Mouse (Mus musculus): ENCODE data around the gene Gm6096. TPM values are rescaled to one million over a fixed set of nuclear protein-coding genes. Genes with fewer than 3 reads are reported as not detected.
"Not testable (repeated sequence)": the region's sequence is repeated elsewhere in the genome, so short reads cannot be mapped to it uniquely, and the experiment has no call there.

Gm6096 gene
- 0.13 TPM for polyA plus RNA-seq (2012; fragmentation: generic; extraction: Trizol)

GRCm38 (mm10) chr7:34250738-34251137 is at the start of gene Gm6096:
TSS of gene Gm6096 (plus strand) at chr7:34251038.
- Histone ChIP-seq H3K79me2 (ENCODE audit: control insufficient read depth, insufficient read depth) (no peaks in the 10 kb centered on the region), H3K36me3 (ENCODE audit: control insufficient read depth, insufficient read depth) (peaks cover 48% of the 10 kb centered on the region), H3K4me2 (ENCODE audit: low read depth) (no peak within 1 kb of the TSS), H3K27me3 (ENCODE audit: control insufficient read depth, insufficient read depth, insufficient read length) (no peaks in the 10 kb centered on the region), H3ac (ENCODE audit: control insufficient read depth, insufficient read length) (no peak within 1 kb of the TSS), H3K4me3 (no peak within 1 kb of the TSS)
- TF ChIP-seq MYOG (IDR thresholded peaks at IDR 0.05; ENCODE audit: control insufficient read depth in 1 of 3, insufficient read depth in 1 of 3, insufficient read length in 2 of 3, low read depth in 2 of 3) (no peak), POLR2AphosphoS2 (IDR thresholded peaks at IDR 0.05; ENCODE audit: insufficient read length, low read depth) (no peak), USF1 (IDR thresholded peaks at IDR 0.05; ENCODE audit: low read depth) (no peak), POLR2A (IDR thresholded peaks at IDR 0.05; ENCODE audit: insufficient read length, low read depth) (no peak), TCF3 (IDR thresholded peaks at IDR 0.05; ENCODE audit: insufficient read length, low read depth) (no peak), MAX (IDR thresholded peaks at IDR 0.05; ENCODE audit: low read depth) (no peak), MYOD1 (IDR thresholded peaks at IDR 0.05; ENCODE audit: control insufficient read depth in 1 of 3, insufficient read length in 2 of 3, low read depth in 2 of 3) (no peak)

- not testable (repeated sequence) for H3K27me3 ChIP-seq (ENCODE audit: control insufficient read depth, insufficient read depth, insufficient read length)
Observed at GRCm38 (mm10) chr7:34202147-34202546, 48.7 kb upstream of the Gm6096 start.

GRCm38 (mm10) chr7:34206331-34206730 is 44.5 kb upstream of the Gm6096 start:
- H3K79me2 ChIP-seq (ENCODE audit: control insufficient read depth, insufficient read depth), result no peaks in the 10 kb centered on the region
- H3K36me3 ChIP-seq (ENCODE audit: control insufficient read depth, insufficient read depth), result peaks cover 71% of the 10 kb centered on the region
- H3K4me2 ChIP-seq (ENCODE audit: low read depth), result no peak overlapping the region
- no peak for TF ChIP-seq POLR2A (IDR thresholded peaks at IDR 0.05; ENCODE audit: insufficient read length, low read depth)
- no peak for TF ChIP-seq MYOG (IDR thresholded peaks at IDR 0.05; ENCODE audit: control insufficient read depth in 1 of 3, insufficient read depth in 1 of 3, insufficient read length in 2 of 3, low read depth in 2 of 3)
- TF ChIP-seq USF1 (IDR thresholded peaks at IDR 0.05; ENCODE audit: low read depth), result no peak
- TF ChIP-seq E2F4 (IDR thresholded peaks at IDR 0.05; ENCODE audit: insufficient read depth), result no peak
- no peak for TF ChIP-seq MYOD1 (IDR thresholded peaks at IDR 0.05; ENCODE audit: control insufficient read depth in 1 of 3, insufficient read length in 2 of 3, low read depth in 2 of 3)
- TF ChIP-seq TCF3 (IDR thresholded peaks at IDR 0.05; ENCODE audit: insufficient read length, low read depth), result no peak
- TF ChIP-seq POLR2AphosphoS2 (IDR thresholded peaks at IDR 0.05; ENCODE audit: insufficient read length, low read depth), result no peak
- no peak for TF ChIP-seq TCF12 (IDR thresholded peaks at IDR 0.05; ENCODE audit: insufficient read depth, poor library complexity, severe bottlenecking)
- no peak for TF ChIP-seq CEBPB (IDR thresholded peaks at IDR 0.05; ENCODE audit: insufficient read depth, poor library complexity, severe bottlenecking)
- no peak for TF ChIP-seq MAX (IDR thresholded peaks at IDR 0.05; ENCODE audit: low read depth)
- no peak for TF ChIP-seq REST (IDR thresholded peaks at IDR 0.05; ENCODE audit: insufficient read depth, insufficient read length)
- TF ChIP-seq SRF (IDR thresholded peaks at IDR 0.05; ENCODE audit: control insufficient read depth, insufficient read length, low read depth), result no peak
- H3K27me3 ChIP-seq (ENCODE audit: control insufficient read depth, insufficient read depth, insufficient read length), result no peaks in the 10 kb centered on the region
- H3K4me3 ChIP-seq, result no peak overlapping the region
- H3ac ChIP-seq (ENCODE audit: control insufficient read depth, insufficient read length), result no peak overlapping the region

More at GRCm38 (mm10) chr7:34202147-34202546, 48.7 kb upstream of the Gm6096 start:
- H3K4me2 ChIP-seq (ENCODE audit: low read depth); H3ac ChIP-seq (ENCODE audit: control insufficient read depth, insufficient read length); H3K4me3 ChIP-seq; H3K79me2 ChIP-seq (ENCODE audit: control insufficient read depth, insufficient read depth): not testable (repeated sequence)
- H3K36me3 ChIP-seq (ENCODE audit: control insufficient read depth, insufficient read depth), result peaks cover 43% of the 10 kb centered on the region

- Histone ChIP-seq H3K4me3 (no peak overlapping the region), H3K4me2 (ENCODE audit: low read depth) (no peak overlapping the region), H3K27me3 (ENCODE audit: control insufficient read depth, insufficient read depth, insufficient read length) (no peaks in the 10 kb centered on the region), H3ac (ENCODE audit: control insufficient read depth, insufficient read length) (no peak overlapping the region), H3K36me3 (ENCODE audit: control insufficient read depth, insufficient read depth) (peaks cover 70% of the 10 kb centered on the region), H3K79me2 (ENCODE audit: control insufficient read depth, insufficient read depth) (no peaks in the 10 kb centered on the region)
- TF ChIP-seq TCF3 (IDR thresholded peaks at IDR 0.05; ENCODE audit: insufficient read length, low read depth), result no peak
- no peak for TF ChIP-seq REST (IDR thresholded peaks at IDR 0.05; ENCODE audit: insufficient read depth, insufficient read length)
- no peak for TF ChIP-seq SRF (IDR thresholded peaks at IDR 0.05; ENCODE audit: control insufficient read depth, insufficient read length, low read depth)
- no peak for TF ChIP-seq E2F4 (IDR thresholded peaks at IDR 0.05; ENCODE audit: insufficient read depth)
- TF ChIP-seq POLR2A (IDR thresholded peaks at IDR 0.05; ENCODE audit: insufficient read length, low read depth), result no peak
- no peak for TF ChIP-seq USF1 (IDR thresholded peaks at IDR 0.05; ENCODE audit: low read depth)
- no peak for TF ChIP-seq MYOD1 (IDR thresholded peaks at IDR 0.05; ENCODE audit: control insufficient read depth in 1 of 3, insufficient read length in 2 of 3, low read depth in 2 of 3)
- no peak for TF ChIP-seq POLR2AphosphoS2 (IDR thresholded peaks at IDR 0.05; ENCODE audit: insufficient read length, low read depth)
- TF ChIP-seq CEBPB (IDR thresholded peaks at IDR 0.05; ENCODE audit: insufficient read depth, poor library complexity, severe bottlenecking), result no peak
- TF ChIP-seq TCF12 (IDR thresholded peaks at IDR 0.05; ENCODE audit: insufficient read depth, poor library complexity, severe bottlenecking), result no peak
Observed at GRCm38 (mm10) chr7:34208027-34208745, 42.7 kb upstream of the Gm6096 start.

- Histone ChIP-seq H3K27me3 (ENCODE audit: control insufficient read depth, insufficient read depth, insufficient read length) (no peaks in the 10 kb centered on the region), H3K4me3 (no peak overlapping the region), H3K36me3 (ENCODE audit: control insufficient read depth, insufficient read depth) (peaks cover 58% of the 10 kb centered on the region), H3ac (ENCODE audit: control insufficient read depth, insufficient read length) (no peak overlapping the region), H3K79me2 (ENCODE audit: control insufficient read depth, insufficient read depth) (no peaks in the 10 kb centered on the region), H3K4me2 (ENCODE audit: low read depth) (no peak overlapping the region)
- TF ChIP-seq TCF12 (IDR thresholded peaks at IDR 0.05; ENCODE audit: insufficient read depth, poor library complexity, severe bottlenecking) (no peak), MYOD1 (IDR thresholded peaks at IDR 0.05; ENCODE audit: control insufficient read depth in 1 of 3, insufficient read length in 2 of 3, low read depth in 2 of 3) (no peak), E2F4 (IDR thresholded peaks at IDR 0.05; ENCODE audit: insufficient read depth) (no peak), TCF3 (IDR thresholded peaks at IDR 0.05; ENCODE audit: insufficient read length, low read depth) (no peak), POLR2A (IDR thresholded peaks at IDR 0.05; ENCODE audit: insufficient read length, low read depth) (no peak), MYOG (IDR thresholded peaks at IDR 0.05; ENCODE audit: control insufficient read depth in 1 of 3, insufficient read depth in 1 of 3, insufficient read length in 2 of 3, low read depth in 2 of 3) (no peak), USF1 (IDR thresholded peaks at IDR 0.05; ENCODE audit: low read depth) (no peak), POLR2AphosphoS2 (IDR thresholded peaks at IDR 0.05; ENCODE audit: insufficient read length, low read depth) (no peak), CEBPB (IDR thresholded peaks at IDR 0.05; ENCODE audit: insufficient read depth, poor library complexity, severe bottlenecking) (no peak), SRF (IDR thresholded peaks at IDR 0.05; ENCODE audit: control insufficient read depth, insufficient read length, low read depth) (no peak), REST (IDR thresholded peaks at IDR 0.05; ENCODE audit: insufficient read depth, insufficient read length) (no peak), MAX (IDR thresholded peaks at IDR 0.05; ENCODE audit: low read depth) (no peak)
Observed at GRCm38 (mm10) chr7:34213281-34213680, 37.6 kb upstream of the Gm6096 start.
